In the genomic region with DNA sequence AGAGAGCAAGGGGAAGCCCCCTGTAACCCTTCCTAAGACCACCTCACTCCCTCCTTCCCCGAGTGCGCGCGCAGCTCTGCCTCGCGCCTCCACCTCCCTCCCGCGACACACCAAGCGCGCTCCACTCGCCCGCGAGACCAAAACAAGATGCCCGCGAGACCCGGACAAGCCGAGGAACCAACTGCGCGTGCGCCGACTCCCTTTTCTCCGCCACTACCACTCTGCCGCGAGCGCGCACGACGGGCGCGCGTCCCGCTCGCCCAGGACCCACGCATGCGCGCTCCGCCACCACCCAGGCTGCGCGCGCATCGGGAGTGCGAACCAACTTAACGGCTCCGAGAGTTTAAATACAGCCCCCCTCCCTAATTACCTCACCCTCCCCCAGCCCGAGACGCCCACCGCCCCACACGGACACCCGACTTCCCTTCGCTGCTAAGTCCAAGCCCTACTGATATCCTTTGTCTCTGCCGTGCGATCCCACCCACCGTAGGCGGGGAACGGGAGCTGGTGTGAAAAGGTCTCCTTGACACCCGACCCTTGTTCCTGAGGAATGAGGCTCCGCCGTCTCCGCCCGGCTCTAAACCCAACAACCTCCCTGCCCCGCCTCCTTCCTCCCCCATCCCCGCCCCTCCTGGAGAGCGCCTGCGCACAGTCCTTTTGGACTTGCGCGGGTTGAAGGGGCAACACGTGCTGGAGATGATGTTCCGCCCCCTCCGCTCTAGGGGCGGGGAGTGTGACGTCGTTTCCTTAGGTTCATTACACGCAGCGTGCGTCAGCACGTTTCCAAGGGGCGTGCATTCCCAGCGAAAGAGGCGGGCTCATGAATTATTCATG, we compare ENCODE assay signal across 8 mouse cellular contexts. TPM values are rescaled to one million over a fixed set of nuclear protein-coding genes. Genes with fewer than 3 reads are reported as not detected.
DNase-seq lines count a peak whose midpoint lies in the region; ATAC-seq and TF ChIP-seq lines count a peak whose summit lies in the region.

No protein-coding gene starts in this region.

- peak; percentile 88 for ATAC-seq in kidney, embryonic 14.5 days (ENCODE audit: low FRiP score, low TSS enrichment)
- ATAC-seq in limb, embryonic 15.5 days (ENCODE audit: insufficient number of reproducible peaks, low FRiP score, low TSS enrichment, low read depth): peak; percentile 94

- no peak for TF ChIP-seq CTCF in bone marrow macrophage, adult 2 months (IDR thresholded peaks at IDR 0.05; ENCODE audit: low read depth, low read length)
- no peak for TF ChIP-seq CTCF in embryonic fibroblast, embryonic 13.5 days (IDR thresholded peaks at IDR 0.05; ENCODE audit: borderline replicate concordance, insufficient read depth, low read length)

- peaks cover 36% of the 10 kb centered on the region for H3K36me3 ChIP-seq in kidney, embryonic 14.5 days (ENCODE audit: control insufficient read depth, insufficient read depth, low read length)
- peaks cover 31% of the 10 kb centered on the region for H3K36me3 ChIP-seq in limb, embryonic 15.5 days

- peaks cover 17% of the 10 kb centered on the region for H3K4me1 ChIP-seq in bone marrow macrophage, adult 2 months (ENCODE audit: control insufficient read depth, insufficient read depth, low read length)
- H3K4me1 ChIP-seq in embryonic fibroblast, embryonic 13.5 days (ENCODE audit: control insufficient read depth, insufficient read depth, low read length): peaks cover 4% of the 10 kb centered on the region; the same call in 1 of the 2 replicates
- peaks cover 25% of the 10 kb centered on the region for H3K4me1 ChIP-seq in kidney, embryonic 14.5 days (ENCODE audit: control insufficient read depth, insufficient read depth, low read length)
- H3K4me1 ChIP-seq in limb, embryonic 15.5 days: peaks cover 35% of the 10 kb centered on the region

- H3K27me3 ChIP-seq in kidney, embryonic 14.5 days (ENCODE audit: control insufficient read depth, insufficient read depth, low read length): no peaks in the 10 kb centered on the region
- no peaks in the 10 kb centered on the region for H3K27me3 ChIP-seq in limb, embryonic 15.5 days

- H3K4me2 ChIP-seq in kidney, embryonic 14.5 days (replicated peaks; ENCODE audit: low read depth, low read length): peak overlapping the region; percentile 77
- H3K4me2 ChIP-seq in limb, embryonic 15.5 days: peak overlapping the region; percentile 90

- peak overlapping the region; percentile 99 for H3K4me3 ChIP-seq in bone marrow macrophage, adult 2 months (ENCODE audit: insufficient read depth, low read length)
- H3K4me3 ChIP-seq in embryonic fibroblast, embryonic 13.5 days (ENCODE audit: insufficient read depth, low read length): peak overlapping the region; percentile 71
- H3K4me3 ChIP-seq in kidney, embryonic 14.5 days (ENCODE audit: low read length): peak overlapping the region; percentile 87
- peak overlapping the region; percentile 70 for H3K4me3 ChIP-seq in limb, embryonic 15.5 days

- WGBS in kidney, embryonic 14.5 days: under 1% methylated on average over 79 of the region's 79 CpGs
- WGBS in limb, embryonic 15.5 days: under 1% methylated on average over 78 of the region's 79 CpGs

- H3K9ac ChIP-seq in kidney, embryonic 14.5 days (ENCODE audit: low read depth, low read length): peak overlapping the region; percentile 97
- peak overlapping the region; percentile 80 for H3K9ac ChIP-seq in limb, embryonic 15.5 days

- no peaks in the 10 kb centered on the region for H3K9me3 ChIP-seq in kidney, embryonic 14.5 days (ENCODE audit: control insufficient read depth, low read length)
- no peaks in the 10 kb centered on the region for H3K9me3 ChIP-seq in limb, embryonic 15.5 days

- peak; percentile 100 for DNase-seq in A20 (ENCODE audit: low read depth, low spot score)
- peak; percentile 99 for DNase-seq in heart, adult 9 months (ENCODE audit: low spot score in 2 of 2)
- peak; percentile 95 to 96 for DNase-seq in monocyte, adult 2 months (ENCODE audit: low read depth in 1 of 2, low spot score in 2 of 2)
- DNase-seq in spleen, postnatal 36 days (ENCODE audit: low spot score in 2 of 2): peak; percentile 99 to 100

- H3K27ac ChIP-seq in bone marrow macrophage, adult 2 months (ENCODE audit: insufficient read depth, low read depth, low read length): peak overlapping the region; percentile 98
- peak overlapping the region; percentile 84 for H3K27ac ChIP-seq in embryonic fibroblast, embryonic 13.5 days (ENCODE audit: insufficient read depth, low read length)
- H3K27ac ChIP-seq in kidney, embryonic 14.5 days (ENCODE audit: low read depth, low read length): peak overlapping the region; percentile 95
- peak overlapping the region; percentile 100 for H3K27ac ChIP-seq in limb, embryonic 15.5 days

- peak; percentile 86 for TF ChIP-seq POLR2A in bone marrow macrophage, adult 2 months (IDR thresholded peaks at IDR 0.05; ENCODE audit: borderline replicate concordance, low read depth, low read length)
- TF ChIP-seq POLR2A in embryonic fibroblast, embryonic 13.5 days (IDR thresholded peaks at IDR 0.05; ENCODE audit: low read depth, low read length): peak; percentile 98

RNA-seq across cellular contexts. Expression of a gene that starts 1.1 kb away (rescaled TPM):
- polyA plus RNA-seq in bone marrow macrophage, adult 2 months (2012; ENCODE audit: insufficient read depth, insufficient read length, missing spikeins): 31.3 and 35.4 TPM in 2 replicates
- polyA plus RNA-seq in embryonic fibroblast, embryonic 13.5 days (2011; ENCODE audit: insufficient read length, low read depth, missing spikeins): 27.7 and 34.8 TPM in 2 replicates
- 11.8 and 16.4 TPM in 2 replicates for polyA plus RNA-seq in kidney, embryonic 14.5 days (2014; fragmentation: Nextera tagmentation; extraction: Ambion mirVana)
- 8.7 and 9.2 TPM in 2 replicates for polyA plus RNA-seq in limb, embryonic 15.5 days (2015; fragmentation: Nextera tagmentation; extraction: Ambion mirVana)

RNA-seq across cellular contexts. Expression of a gene that starts 1.3 kb away (rescaled TPM):
- 6.1 TPM in 2 replicates for polyA plus RNA-seq in bone marrow macrophage, adult 2 months (2012; ENCODE audit: insufficient read depth, insufficient read length, missing spikeins)
- polyA plus RNA-seq in embryonic fibroblast, embryonic 13.5 days (2011; ENCODE audit: insufficient read length, low read depth, missing spikeins): 3.5 and 7.1 TPM in 2 replicates
- 21.8 and 27.4 TPM in 2 replicates for polyA plus RNA-seq in kidney, embryonic 14.5 days (2014; fragmentation: Nextera tagmentation; extraction: Ambion mirVana)
- 19.7 and 24.4 TPM in 2 replicates for polyA plus RNA-seq in limb, embryonic 15.5 days (2015; fragmentation: Nextera tagmentation; extraction: Ambion mirVana)

RNA-seq across cellular contexts. Expression of a gene that starts 7.7 kb away (rescaled TPM):
- polyA plus RNA-seq in bone marrow macrophage, adult 2 months (2012; ENCODE audit: insufficient read depth, insufficient read length, missing spikeins): 28.3 and 36.2 TPM in 2 replicates
- 11.5 and 14.6 TPM in 2 replicates for polyA plus RNA-seq in embryonic fibroblast, embryonic 13.5 days (2011; ENCODE audit: insufficient read length, low read depth, missing spikeins)
- polyA plus RNA-seq in kidney, embryonic 14.5 days (2014; fragmentation: Nextera tagmentation; extraction: Ambion mirVana): 41.6 and 54.8 TPM in 2 replicates
- polyA plus RNA-seq in limb, embryonic 15.5 days (2015; fragmentation: Nextera tagmentation; extraction: Ambion mirVana): 22.2 and 27.8 TPM in 2 replicates

RNA-seq across cellular contexts. Expression of a gene that starts 40.8 kb away (rescaled TPM):
- polyA plus RNA-seq in bone marrow macrophage, adult 2 months (2012; ENCODE audit: insufficient read depth, insufficient read length, missing spikeins): 179 and 198 TPM in 2 replicates
- polyA plus RNA-seq in embryonic fibroblast, embryonic 13.5 days (2011; ENCODE audit: insufficient read length, low read depth, missing spikeins): 66.6 and 71.5 TPM in 2 replicates
- 104 and 121 TPM in 2 replicates for polyA plus RNA-seq in kidney, embryonic 14.5 days (2014; fragmentation: Nextera tagmentation; extraction: Ambion mirVana)
- 169 and 197 TPM in 2 replicates for polyA plus RNA-seq in limb, embryonic 15.5 days (2015; fragmentation: Nextera tagmentation; extraction: Ambion mirVana)

RNA-seq across cellular contexts. Expression of a gene that starts 44.9 kb away (rescaled TPM):
- 1.5 and 1.9 TPM in 2 replicates for polyA plus RNA-seq in bone marrow macrophage, adult 2 months (2012; ENCODE audit: insufficient read depth, insufficient read length, missing spikeins)
- 5.7 and 7.0 TPM in 2 replicates for polyA plus RNA-seq in embryonic fibroblast, embryonic 13.5 days (2011; ENCODE audit: insufficient read length, low read depth, missing spikeins)
- 0.56 and 1.1 TPM in 2 replicates for polyA plus RNA-seq in kidney, embryonic 14.5 days (2014; fragmentation: Nextera tagmentation; extraction: Ambion mirVana)
- polyA plus RNA-seq in limb, embryonic 15.5 days (2015; fragmentation: Nextera tagmentation; extraction: Ambion mirVana): 1.9 and 3.5 TPM in 2 replicates

Comparison
In these comparisons a context has a peak if more than half of its experiments do, and no peak if none do; other contexts are left out.
1. Peak in every context shown above with its lines: DNase-seq, ATAC-seq, H3K4me3 ChIP-seq and H3K27ac ChIP-seq.